Mouse (Mus musculus): ENCODE measurements around the gene Prg4.

- TF ChIP-seq CTCF (conservative IDR thresholded peaks at IDR 0.05; ENCODE audit: low read length): no peak
- TF ChIP-seq POU5F1 (IDR thresholded peaks at IDR 0.05; ENCODE audit: borderline replicate concordance, low read length): no peak
- TF ChIP-seq NANOG (IDR thresholded peaks at IDR 0.05; ENCODE audit: borderline replicate concordance, low read length): no peak
Measured at GRCm38 (mm10) chr1:150460595-150460994, 5.4 kb downstream of the Prg4 start.

Data from E14TG2a.4 (cell line).